Mouse (Mus musculus) heart, adult 2 months (tissue): ENCODE results near the gene Atxn7l1.

Source experiments
- CTCF ChIP-seq: fragments of 200-600 bp; IDR thresholded peaks from 2 replicates; pipeline ENCODE4 v1.8.1; 2022; ENCODE audit warnings: antibody characterized with exemption, mild to moderate bottlenecking, moderate library complexity
- POLR2A ChIP-seq: fragments of 200-500 bp; IDR thresholded peaks from 2 replicates; pipeline ENCODE4 v1.6.1; 2011; ENCODE audit warnings: mild to moderate bottlenecking, low read depth, low read length, control low read depth; ENCODE audit not compliant: insufficient read depth

DNA sequence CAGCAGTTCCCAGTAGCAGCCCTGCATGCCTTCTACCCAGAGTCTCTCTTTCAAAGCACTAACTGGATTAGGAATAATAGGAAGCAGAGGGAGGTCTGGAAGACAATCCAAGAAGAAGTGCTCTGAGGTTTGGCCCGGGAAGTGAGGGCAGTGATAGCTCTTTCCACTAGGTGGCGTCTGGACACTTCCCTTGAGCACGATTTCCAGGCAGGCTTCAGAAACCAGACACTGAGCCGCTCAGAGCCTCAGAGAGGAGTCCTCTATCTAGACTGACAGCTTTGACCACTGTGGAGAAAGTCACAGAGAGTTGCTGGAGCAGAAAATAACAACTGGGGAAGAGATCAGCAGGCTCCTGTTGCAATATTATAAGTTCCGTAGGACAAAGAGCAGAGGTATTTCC, 241.3 kb downstream of the Atxn7l1 start:
- TF ChIP-seq CTCF, result peak; percentile 91
- TF ChIP-seq POLR2A, result no peak
